Mouse (Mus musculus): ENCODE results near the gene Chd1.
"Not testable (repeated sequence)": the region's sequence is repeated elsewhere in the genome, so short reads cannot be mapped to it uniquely, and the experiment has no call there.

DNA sequence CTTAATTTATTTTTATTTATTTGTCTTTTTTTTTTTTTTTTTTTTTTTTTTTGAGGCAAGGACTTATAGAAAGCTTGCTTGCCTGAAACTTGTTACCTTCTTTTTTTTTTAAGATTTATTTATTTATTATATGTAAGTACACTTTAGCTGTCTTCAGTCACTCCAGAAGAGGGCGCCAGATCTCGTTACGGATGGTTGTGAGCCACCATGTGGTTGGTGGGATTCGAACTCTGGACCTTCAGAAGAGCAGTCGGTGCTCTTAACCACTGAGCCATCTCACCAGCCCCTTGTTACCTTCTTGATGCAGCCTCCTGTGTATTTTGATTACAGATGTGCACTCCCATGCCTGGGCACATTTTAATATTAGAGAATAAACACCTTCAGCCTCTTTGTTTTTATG, 46.5 kb downstream of the Chd1 start:
- not testable (repeated sequence) for TF ChIP-seq POLR2A (IDR thresholded peaks at IDR 0.05; ENCODE audit: extremely low read depth, insufficient read depth, low read length); CTCF (IDR thresholded peaks at IDR 0.05; ENCODE audit: low read depth, low read length)

Measured in liver, adult 2 months (tissue).